In genomic region chr1:164316697-164317096, GRCm38 (mm10) we compare ENCODE assay signal across 8 mouse cellular contexts. TPM values are rescaled to one million over a fixed set of nuclear protein-coding genes. Genes with fewer than 3 reads are reported as not detected.
A peak's percentile ranks its signal among the peaks of the same experiment; 100 is the strongest.
DNase-seq lines count a peak whose midpoint lies in the region; ATAC-seq and TF ChIP-seq lines count a peak whose summit lies in the region.
"Had no signal": no experiment of that assay in that cellular context is flagged by ENCODE, and none has a peak within 500 bp of the region (broad histone marks: within the 10 kb centered on the region; RNA-seq: fewer than 3 reads in every experiment).

No protein-coding gene starts in this region.

- peak; percentile 99 for TF ChIP-seq CTCF in cortical plate, adult 2 months (IDR thresholded peaks at IDR 0.05; ENCODE audit: extremely low read depth, insufficient read depth, low read length)

- no peak overlapping the region for H3K4me3 ChIP-seq in cortical plate, adult 2 months (ENCODE audit: insufficient read depth, low read length)

- intact Hi-C loops in gastrocnemius, postnatal 14 days (cut with DNase I; ENCODE audit: low total_unique reads) = loop anchor here (5.0 to 10.0 kb wide), 3 partner anchors 588 to 806 kb away; no protein-coding TSS in a partner anchor

- no peaks in the 10 kb centered on the region for H3K4me1 ChIP-seq in cortical plate, adult 2 months (ENCODE audit: control insufficient read depth, insufficient read depth, low read length)

- no peak overlapping the region for H3K27ac ChIP-seq in cortical plate, adult 2 months (ENCODE audit: insufficient read depth, low read length)
- H3K27ac ChIP-seq: macrophage had no signal

- peak; percentile 75 for DNase-seq in ES-CJ7 (ENCODE audit: low read depth, low spot score)
- peak; percentile 56 to 88 for DNase-seq in adrenal gland, adult (ENCODE audit: inconsistent age in 2 of 2, low spot score in 1 of 2)
- peak; percentile 60 for DNase-seq in gastrocnemius, postnatal 14 days
- peak; percentile 80 for DNase-seq in layer of hippocampus, adult 9-10 months (ENCODE audit: low spot score)
- peak; percentile 85 for DNase-seq in right cerebral cortex, postnatal 14 days

- no peak for TF ChIP-seq POLR2A in cortical plate, adult 2 months (IDR thresholded peaks at IDR 0.05; ENCODE audit: extremely low read depth, insufficient read depth, low read length)

- peak; percentile 88 for ATAC-seq in megakaryocyte, adult 5-6 weeks (ENCODE audit: poor library complexity, severe bottlenecking)

RNA-seq across cellular contexts. Expression of gene Blzf1, which starts 9.4 kb away (rescaled TPM):
- polyA plus RNA-seq in cortical plate, adult 2 months (2012; rRNA removed) = 18.4 and 19.5 TPM in 2 replicates
- total RNA-seq in gastrocnemius, postnatal 14 days (2021) = 10 to 100 TPM; 22.7 to 23.8 TPM
- 17.9 and 20.7 TPM in 2 replicates for total RNA-seq in megakaryocyte, adult 5-6 weeks (2015)
- 27.9 and 28.3 TPM in 2 replicates for total RNA-seq in megakaryocyte, adult 5-6 weeks (2017)

RNA-seq across cellular contexts. Expression of gene Nme7, which starts 12.8 kb away (rescaled TPM):
- polyA plus RNA-seq in cortical plate, adult 2 months (2012; rRNA removed) = 21.6 and 22.0 TPM in 2 replicates
- 1 to 10 TPM; 3.0 to 3.1 TPM for total RNA-seq in gastrocnemius, postnatal 14 days (2021)
- 15.5 and 16.0 TPM in 2 replicates for total RNA-seq in megakaryocyte, adult 5-6 weeks (2015)
- 19.6 and 21.6 TPM in 2 replicates for total RNA-seq in megakaryocyte, adult 5-6 weeks (2017)

RNA-seq across cellular contexts. Expression of gene Ccdc181, which starts 41.3 kb away (rescaled TPM):
- polyA plus RNA-seq in cortical plate, adult 2 months (2012; rRNA removed) = 19.1 and 21.1 TPM in 2 replicates
- total RNA-seq in gastrocnemius, postnatal 14 days (2021) = 1 to 10 TPM; 5.5 to 5.7 TPM
- total RNA-seq in megakaryocyte, adult 5-6 weeks (2015) = 4.4 and 6.7 TPM in 2 replicates
- total RNA-seq in megakaryocyte, adult 5-6 weeks (2017) = 11.9 and 13.8 TPM in 2 replicates

Comparison
In these comparisons a context has a peak if more than half of its experiments do, and no peak if none do; other contexts are left out.
1. RNA of gene Nme7, which starts 12.8 kb away (total RNA-seq): 15.5 to 21.6 TPM in megakaryocyte, adult 5-6 weeks; 3.0 to 3.1 TPM in gastrocnemius, postnatal 14 days; every median in the first group is over 4 times any median in the second.
2. Peak in every context shown above with its lines, with median percentiles within 50 percentile points of each other: DNase-seq.